Mouse (Mus musculus): ENCODE measurements around the gene Gm14151. TPM values are rescaled to one million over a fixed set of nuclear protein-coding genes. Genes with fewer than 3 reads are reported as not detected.

The Gm14151 gene
- total and polyA plus RNA-seq, 2 experiments from 2014 or later: not detected

- DNase-seq (no peak), ATAC-seq (no peak)
- Histone ChIP-seq H3K36me3 (ENCODE audit: insufficient read depth) (no peaks in the 10 kb centered on the region), H3K4me1 (ENCODE audit: insufficient read depth) (peaks cover 10% of the 10 kb centered on the region), H3K9ac (peak overlapping the region; percentile 85), H3K27me3 (ENCODE audit: insufficient read depth, low read length) (no peaks in the 10 kb centered on the region), H3K4me2 (ENCODE audit: low read depth) (peak overlapping the region; percentile 83), H3K27ac (ENCODE audit: low read depth, low read length) (0 out of 2 replicates have a peak overlapping the region, but pooled peaks have one; percentile 46), H3K9me3 (ENCODE audit: low read length) (no peaks in the 10 kb centered on the region), H3K4me3 (ENCODE audit: low read depth, low read length) (peak overlapping the region; percentile 56)
- TF ChIP-seq CTCF (IDR thresholded peaks at IDR 0.05; ENCODE audit: low read depth): no peak
- WGBS: 48% methylated on average over 18 of the region's 18 CpGs
Measured at GRCm38 (mm10) chr2:151037876-151038552, 54.1 kb downstream of the Gm14151 start.

- Histone ChIP-seq H3K9ac (0 out of 2 replicates have a peak overlapping the region, but pooled peaks have one; percentile 85), H3K4me3 (ENCODE audit: low read depth, low read length) (no peak overlapping the region), H3K4me2 (ENCODE audit: low read depth) (no peak overlapping the region), H3K36me3 (ENCODE audit: insufficient read depth) (no peaks in the 10 kb centered on the region), H3K27me3 (ENCODE audit: insufficient read depth, low read length) (no peaks in the 10 kb centered on the region), H3K27ac (ENCODE audit: low read depth, low read length) (no peak overlapping the region), H3K4me1 (ENCODE audit: insufficient read depth) (peaks cover 10% of the 10 kb centered on the region), H3K9me3 (ENCODE audit: low read length) (no peaks in the 10 kb centered on the region)
- no peak for TF ChIP-seq CTCF (IDR thresholded peaks at IDR 0.05; ENCODE audit: low read depth)
- ATAC-seq (no peak), DNase-seq (no peak)
- WGBS: 98% methylated on average over 1 of the region's 1 CpGs
Measured at GRCm38 (mm10) chr2:151037292-151037691, 54.9 kb downstream of the Gm14151 start.

Other genes with a start within 250 kb of the Gm14151 start
- 146 and 152 TPM in 2 replicates for gene Abhd12, start 187.6 kb downstream of the Gm14151 start, total RNA-seq (2014; rRNA removed)
- 149 and 150 TPM in 2 replicates for gene Abhd12, start 187.6 kb downstream of the Gm14151 start, polyA plus RNA-seq (2015; fragmentation: Nextera tagmentation; extraction: Ambion mirVana)
- 11.2 and 12.8 TPM in 2 replicates for gene Gins1, start 186.9 kb downstream of the Gm14151 start, total RNA-seq (2014; rRNA removed)
- 15.5 and 17.5 TPM in 2 replicates for gene Gins1, start 186.9 kb downstream of the Gm14151 start, polyA plus RNA-seq (2015; fragmentation: Nextera tagmentation; extraction: Ambion mirVana)
- 7.4 and 14.9 TPM in 2 replicates for gene Ninl, start 53.0 kb downstream of the Gm14151 start, total RNA-seq (2014; rRNA removed)
- 2.6 and 4.7 TPM in 2 replicates for gene Ninl, start 53.0 kb downstream of the Gm14151 start, polyA plus RNA-seq (2015; fragmentation: Nextera tagmentation; extraction: Ambion mirVana)
- gene Nanp, start 53.0 kb downstream of the Gm14151 start, total RNA-seq (2014; rRNA removed): 13.1 and 14.0 TPM in 2 replicates
- gene Nanp, start 53.0 kb downstream of the Gm14151 start, polyA plus RNA-seq (2015; fragmentation: Nextera tagmentation; extraction: Ambion mirVana): 29.1 and 31.4 TPM in 2 replicates
- gene Gm14147, start 5.9 kb upstream of the Gm14151 start, total RNA-seq (2014; rRNA removed): not detected in 2 replicates
- not detected in 2 replicates for gene Gm14147, start 5.9 kb upstream of the Gm14151 start, polyA plus RNA-seq (2015; fragmentation: Nextera tagmentation; extraction: Ambion mirVana)

Data from forebrain, postnatal 0 days (tissue).